Mouse (Mus musculus): ENCODE measurements around the gene Lyz2. TPM values are rescaled to one million over a fixed set of nuclear protein-coding genes. Genes with fewer than 3 reads are reported as not detected.
"Not testable (repeated sequence)": the region's sequence is repeated elsewhere in the genome, so short reads cannot be mapped to it uniquely, and the experiment has no call there.

Lyz2 gene
- polyA plus RNA-seq, 1 experiment from 2014 or later = 86.6 TPM

GRCm38 (mm10) chr10:117280000-117280399 is 2.1 kb downstream of the Lyz2 start:
- Histone ChIP-seq H3K4me1 (ENCODE audit: control insufficient read depth, insufficient read depth, low read length) (peaks cover 5% of the 10 kb centered on the region), H3K27me3 (ENCODE audit: control insufficient read depth, insufficient read depth, low read length) (no peaks in the 10 kb centered on the region), H3K4me3 (ENCODE audit: low read length) (no peak overlapping the region), H3K36me3 (ENCODE audit: control insufficient read depth, insufficient read depth) (no peaks in the 10 kb centered on the region), H3K4me2 (ENCODE audit: low read depth, low read length) (no peak overlapping the region), H3K9me3 (replicated peaks; ENCODE audit: control insufficient read depth, low read length) (no peaks in the 10 kb centered on the region), H3K9ac (ENCODE audit: low read length) (no peak overlapping the region), H3K27ac (ENCODE audit: low read length) (no peak overlapping the region)
- no peak for ATAC-seq (replicated peaks; ENCODE audit: extremely low read depth, insufficient read depth, low FRiP score)
- WGBS = 59% methylated on average over 1 of the region's 1 CpGs

GRCm38 (mm10) chr10:117278510-117278909 is 3.6 kb downstream of the Lyz2 start:
- not testable (repeated sequence) for H3K9me3 ChIP-seq (replicated peaks; ENCODE audit: control insufficient read depth, low read length); H3K27ac ChIP-seq (ENCODE audit: low read length); H3K4me3 ChIP-seq (ENCODE audit: low read length); H3K27me3 ChIP-seq (ENCODE audit: control insufficient read depth, insufficient read depth, low read length); H3K36me3 ChIP-seq (ENCODE audit: control insufficient read depth, insufficient read depth); H3K4me1 ChIP-seq (ENCODE audit: control insufficient read depth, insufficient read depth, low read length); H3K4me2 ChIP-seq (ENCODE audit: low read depth, low read length); H3K9ac ChIP-seq (ENCODE audit: low read length); ATAC-seq (replicated peaks; ENCODE audit: extremely low read depth, insufficient read depth, low FRiP score)
- WGBS = 27% methylated on average over 2 of the region's 2 CpGs

GRCm38 (mm10) chr10:117277779-117278178 is 4.3 kb downstream of the Lyz2 start:
- 67% methylated on average over 9 of the region's 9 CpGs for WGBS

DNA sequence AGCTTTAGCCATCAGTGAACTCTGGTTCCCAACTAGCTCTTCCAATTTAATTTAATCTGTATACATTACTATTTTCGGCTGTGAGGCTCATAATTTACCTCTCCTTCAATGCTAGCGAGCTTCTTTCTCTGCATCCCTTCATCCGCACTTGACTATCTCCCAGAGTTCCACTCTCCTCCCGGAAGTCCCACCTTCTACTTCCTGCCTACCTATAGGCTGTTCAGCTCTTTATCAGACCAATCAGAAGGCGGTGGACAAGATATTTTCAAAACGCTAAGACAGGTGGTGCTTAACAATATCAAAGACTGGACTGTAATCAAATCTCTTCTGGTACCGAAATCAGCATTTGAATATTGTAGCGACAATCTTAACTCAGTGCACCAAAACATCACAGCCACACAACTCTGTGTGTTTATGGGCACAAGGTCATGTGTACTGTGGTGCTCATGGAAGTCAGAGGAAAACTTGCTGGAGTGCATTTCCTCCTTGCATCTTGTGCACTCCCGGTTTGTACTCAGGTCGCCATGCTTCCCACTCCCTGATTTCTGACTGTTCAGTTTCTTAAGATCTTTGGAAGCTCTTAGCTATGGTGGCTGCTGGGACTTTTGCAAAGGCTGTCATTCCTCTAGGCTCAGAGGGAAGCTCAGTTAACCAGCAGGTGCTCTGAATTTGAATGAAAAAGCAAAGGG is 6.3 kb downstream of the Lyz2 start:
- no peaks in the 10 kb centered on the region for H3K27me3 ChIP-seq (ENCODE audit: control insufficient read depth, insufficient read depth, low read length)
- WGBS = 80% methylated on average over 10 of the region's 10 CpGs
- H3K9ac ChIP-seq (ENCODE audit: low read length) = no peak overlapping the region
- H3K36me3 ChIP-seq (ENCODE audit: control insufficient read depth, insufficient read depth) = no peaks in the 10 kb centered on the region
- no peak overlapping the region for H3K4me3 ChIP-seq (ENCODE audit: low read length)
- H3K4me1 ChIP-seq (ENCODE audit: control insufficient read depth, insufficient read depth, low read length) = no peaks in the 10 kb centered on the region
- no peak overlapping the region for H3K27ac ChIP-seq (ENCODE audit: low read length)
- H3K4me2 ChIP-seq (ENCODE audit: low read depth, low read length) = no peak overlapping the region
- H3K9me3 ChIP-seq (replicated peaks; ENCODE audit: control insufficient read depth, low read length) = no peaks in the 10 kb centered on the region
- no peak for ATAC-seq (replicated peaks; ENCODE audit: extremely low read depth, insufficient read depth, low FRiP score)

More at GRCm38 (mm10) chr10:117277779-117278178, 4.3 kb downstream of the Lyz2 start:
- H3K4me1 ChIP-seq (ENCODE audit: control insufficient read depth, insufficient read depth, low read length); H3K4me2 ChIP-seq (ENCODE audit: low read depth, low read length); H3K9me3 ChIP-seq (replicated peaks; ENCODE audit: control insufficient read depth, low read length); H3K27ac ChIP-seq (ENCODE audit: low read length); ATAC-seq (replicated peaks; ENCODE audit: extremely low read depth, insufficient read depth, low FRiP score); H3K4me3 ChIP-seq (ENCODE audit: low read length); H3K36me3 ChIP-seq (ENCODE audit: control insufficient read depth, insufficient read depth); H3K9ac ChIP-seq (ENCODE audit: low read length); H3K27me3 ChIP-seq (ENCODE audit: control insufficient read depth, insufficient read depth, low read length): not testable (repeated sequence)

DNA sequence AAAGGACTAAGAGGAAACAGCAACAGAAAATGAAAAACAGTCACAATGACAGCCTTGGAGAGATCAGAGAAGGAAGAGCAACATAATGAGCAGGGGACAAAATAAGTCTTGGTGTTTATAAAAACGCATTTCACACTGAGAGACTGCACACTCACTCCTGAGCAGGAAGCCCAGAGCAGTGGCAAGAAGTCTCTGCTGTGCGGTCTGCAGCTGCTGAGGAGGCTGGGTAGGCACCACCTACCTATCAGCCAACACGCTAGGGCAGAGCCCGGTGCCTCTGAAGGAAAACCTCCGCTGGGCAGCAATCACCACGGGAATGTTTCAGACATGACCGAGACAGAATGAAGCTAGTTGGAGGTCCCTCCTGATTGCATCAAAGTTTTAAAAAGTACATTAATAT is 7.5 kb downstream of the Lyz2 start:
- WGBS = 64% methylated on average over 2 of the region's 7 CpGs

DNA sequence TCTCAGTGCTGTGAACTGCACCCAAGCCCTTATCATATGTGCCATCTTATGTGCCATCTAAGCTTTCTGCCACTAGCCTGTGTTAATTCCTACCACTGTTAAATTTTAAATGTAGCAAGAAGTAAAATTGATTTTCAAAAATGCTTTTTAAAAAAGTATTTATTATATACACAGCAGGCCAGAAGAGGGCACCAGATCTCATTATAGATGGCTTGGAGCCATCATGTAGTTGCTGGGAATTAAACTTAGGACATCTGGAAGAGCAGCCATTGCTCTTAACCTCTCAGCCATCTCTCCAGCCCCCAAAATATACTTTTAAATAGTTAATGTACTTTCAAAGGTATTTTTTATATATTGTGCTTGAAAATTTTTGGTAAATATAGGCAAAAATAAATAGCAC is 10.1 kb downstream of the Lyz2 start:
- Histone ChIP-seq H3K36me3 (ENCODE audit: control insufficient read depth, insufficient read depth) (no peaks in the 10 kb centered on the region), H3K9me3 (replicated peaks; ENCODE audit: control insufficient read depth, low read length) (no peaks in the 10 kb centered on the region), H3K4me3 (ENCODE audit: low read length) (no peak overlapping the region), H3K4me2 (ENCODE audit: low read depth, low read length) (no peak overlapping the region), H3K27ac (ENCODE audit: low read length) (no peak overlapping the region), H3K9ac (ENCODE audit: low read length) (no peak overlapping the region), H3K27me3 (ENCODE audit: control insufficient read depth, insufficient read depth, low read length) (no peaks in the 10 kb centered on the region), H3K4me1 (ENCODE audit: control insufficient read depth, insufficient read depth, low read length) (no peaks in the 10 kb centered on the region)
- ATAC-seq (replicated peaks; ENCODE audit: extremely low read depth, insufficient read depth, low FRiP score) = no peak

More for the DNA sequence above, 7.5 kb downstream of the Lyz2 start:
- H3K9ac ChIP-seq (ENCODE audit: low read length); H3K27ac ChIP-seq (ENCODE audit: low read length); H3K4me1 ChIP-seq (ENCODE audit: control insufficient read depth, insufficient read depth, low read length); H3K27me3 ChIP-seq (ENCODE audit: control insufficient read depth, insufficient read depth, low read length); H3K36me3 ChIP-seq (ENCODE audit: control insufficient read depth, insufficient read depth); ATAC-seq (replicated peaks; ENCODE audit: extremely low read depth, insufficient read depth, low FRiP score); H3K4me3 ChIP-seq (ENCODE audit: low read length); H3K9me3 ChIP-seq (replicated peaks; ENCODE audit: control insufficient read depth, low read length); H3K4me2 ChIP-seq (ENCODE audit: low read depth, low read length): not testable (repeated sequence)

GRCm38 (mm10) chr10:117259870-117260269 is 22.3 kb downstream of the Lyz2 start:
- Histone ChIP-seq H3K36me3 (ENCODE audit: control insufficient read depth, insufficient read depth) (no peaks in the 10 kb centered on the region), H3K4me3 (ENCODE audit: low read length) (no peak overlapping the region), H3K4me1 (ENCODE audit: control insufficient read depth, insufficient read depth, low read length) (no peaks in the 10 kb centered on the region), H3K9me3 (replicated peaks; ENCODE audit: control insufficient read depth, low read length) (peaks cover 2% of the 10 kb centered on the region; the same call in 1 of the 2 replicates), H3K9ac (ENCODE audit: low read length) (no peak overlapping the region), H3K27me3 (ENCODE audit: control insufficient read depth, insufficient read depth, low read length) (no peaks in the 10 kb centered on the region), H3K27ac (ENCODE audit: low read length) (no peak overlapping the region), H3K4me2 (ENCODE audit: low read depth, low read length) (no peak overlapping the region)
- ATAC-seq (replicated peaks; ENCODE audit: extremely low read depth, insufficient read depth, low FRiP score) = no peak

DNA sequence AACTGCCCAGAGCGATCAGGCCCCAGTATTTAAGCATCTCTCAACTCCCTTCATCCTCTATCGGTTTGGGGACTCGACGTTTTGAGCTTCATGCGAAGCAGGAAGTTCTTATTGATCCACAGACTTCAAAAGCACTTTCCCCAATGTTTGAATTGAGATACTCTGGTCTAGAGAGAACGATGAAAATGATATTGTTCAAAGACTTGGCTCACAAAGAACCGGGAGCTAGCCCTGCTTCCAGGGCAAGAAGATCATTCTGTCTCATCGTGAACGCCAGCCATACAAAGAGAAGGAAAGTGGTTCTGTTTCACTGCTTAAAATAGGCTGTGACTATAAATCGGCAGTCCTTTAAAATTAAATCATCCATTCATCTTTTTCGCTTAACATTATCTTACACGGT is 43.5 kb downstream of the Lyz2 start, which contains the start of gene 9530003J23Rik:
Gene 9530003J23Rik (minus strand): TSS at position 101 of the 400 bp plus-strand sequence.
- Histone ChIP-seq H3K9me3 (replicated peaks; ENCODE audit: control insufficient read depth, low read length) (no peaks in the 10 kb centered on the region), H3K9ac (ENCODE audit: low read length) (no peak within 1 kb of the TSS), H3K27me3 (ENCODE audit: control insufficient read depth, insufficient read depth, low read length) (no peaks in the 10 kb centered on the region), H3K36me3 (ENCODE audit: control insufficient read depth, insufficient read depth) (no peaks in the 10 kb centered on the region), H3K4me2 (ENCODE audit: low read depth, low read length) (no peak within 1 kb of the TSS), H3K27ac (ENCODE audit: low read length) (no peak within 1 kb of the TSS), H3K4me3 (ENCODE audit: low read length) (no peak within 1 kb of the TSS), H3K4me1 (ENCODE audit: control insufficient read depth, insufficient read depth, low read length) (no peaks in the 10 kb centered on the region)
- 79% methylated on average over 12 of the region's 12 CpGs for WGBS
- no peak for ATAC-seq (replicated peaks; ENCODE audit: extremely low read depth, insufficient read depth, low FRiP score)

GRCm38 (mm10) chr10:117235866-117236265 is 46.3 kb downstream of the Lyz2 start:
- ATAC-seq (replicated peaks; ENCODE audit: extremely low read depth, insufficient read depth, low FRiP score) = no peak
- Histone ChIP-seq H3K27ac (ENCODE audit: low read length) (no peak overlapping the region), H3K27me3 (ENCODE audit: control insufficient read depth, insufficient read depth, low read length) (no peaks in the 10 kb centered on the region), H3K4me2 (ENCODE audit: low read depth, low read length) (peak overlapping the region; percentile 22), H3K4me3 (ENCODE audit: low read length) (no peak overlapping the region), H3K9ac (ENCODE audit: low read length) (no peak overlapping the region), H3K4me1 (ENCODE audit: control insufficient read depth, insufficient read depth, low read length) (no peaks in the 10 kb centered on the region), H3K36me3 (ENCODE audit: control insufficient read depth, insufficient read depth) (no peaks in the 10 kb centered on the region), H3K9me3 (replicated peaks; ENCODE audit: control insufficient read depth, low read length) (no peaks in the 10 kb centered on the region)
- 45% methylated on average over 11 of the region's 11 CpGs for WGBS
